Mouse (Mus musculus) C2C12 (cell line): ENCODE measurements around the gene Mpig6b. TPM values are rescaled to one million over a fixed set of nuclear protein-coding genes. Genes with fewer than 3 reads are reported as not detected.
A peak's percentile ranks its signal among the peaks of the same experiment; 100 is the strongest.

ENCODE experiments used
- H3K27me3 ChIP-seq: one replicate; pipeline ENCODE4 v1.6.1; 2011; ENCODE audit not compliant: control insufficient read depth, insufficient read depth, insufficient read length
- H3K36me3 ChIP-seq: one replicate; pipeline ENCODE4 v1.6.1; 2011; ENCODE audit not compliant: control insufficient read depth, insufficient read depth
- H3K4me3 ChIP-seq: one replicate; pipeline ENCODE4 v1.5.1; 2011; ENCODE audit warnings: mild to moderate bottlenecking, control low read depth; ENCODE audit not compliant: poor library complexity, insufficient read depth, severe bottlenecking
- H3K79me2 ChIP-seq: one replicate; pipeline ENCODE4 v1.6.1; 2011; ENCODE audit not compliant: control insufficient read depth, insufficient read depth
- H3K79me3 ChIP-seq: one replicate; pipeline ENCODE4 v1.6.1; 2011; ENCODE audit warnings: low read depth, control low read depth
- H3ac ChIP-seq: one replicate; pipeline ENCODE3; 2011; ENCODE audit warnings: low read depth; ENCODE audit not compliant: control insufficient read depth, insufficient read length
- CEBPB ChIP-seq: IDR thresholded peaks from one replicate; pipeline ENCODE4 v1.6.1; 2011; ENCODE audit warnings: low read depth, mild to moderate bottlenecking, control low read depth, moderate library complexity
- CTCF ChIP-seq: IDR thresholded peaks from one replicate; pipeline ENCODE4 v1.5.1; 2011; ENCODE audit not compliant: control insufficient read depth, insufficient read depth, insufficient read length
- FOSL1 ChIP-seq: IDR thresholded peaks from one replicate; pipeline ENCODE4 v1.8.0; 2011; ENCODE audit warnings: mild to moderate bottlenecking, low read length; ENCODE audit not compliant: poor library complexity, insufficient read depth, severe bottlenecking
- MAX ChIP-seq: IDR thresholded peaks from one replicate; pipeline ENCODE4 v1.6.1; 2011; ENCODE audit warnings: mild to moderate bottlenecking, control low read depth
- MYOD1 ChIP-seq: IDR thresholded peaks from one replicate; pipeline ENCODE4 v1.6.1; 2011; ENCODE audit warnings: low read depth; ENCODE audit not compliant: control insufficient read depth, insufficient read length
- MYOG ChIP-seq: IDR thresholded peaks from one replicate; pipeline ENCODE4 v1.6.1; 2011; ENCODE audit not compliant: control insufficient read depth, insufficient read length; ENCODE audit errors: extremely low read depth
- USF1 ChIP-seq: IDR thresholded peaks from one replicate; pipeline ENCODE4 v1.6.1; 2011; ENCODE audit warnings: low read depth, mild to moderate bottlenecking, control low read depth, moderate library complexity
- polyA plus RNA-seq: library from polyadenylated mRNA; unstranded; fragments of >200 nt; fragmentation: generic; extraction: Trizol; gene quantifications from one replicate; pipeline ENCODE4 v1.2.1, GENCODE M21; 2012; ENCODE audit warnings: missing spikeins

Gene Mpig6b
- polyA plus RNA-seq, 1 experiment, result 0.04 TPM

DNA sequence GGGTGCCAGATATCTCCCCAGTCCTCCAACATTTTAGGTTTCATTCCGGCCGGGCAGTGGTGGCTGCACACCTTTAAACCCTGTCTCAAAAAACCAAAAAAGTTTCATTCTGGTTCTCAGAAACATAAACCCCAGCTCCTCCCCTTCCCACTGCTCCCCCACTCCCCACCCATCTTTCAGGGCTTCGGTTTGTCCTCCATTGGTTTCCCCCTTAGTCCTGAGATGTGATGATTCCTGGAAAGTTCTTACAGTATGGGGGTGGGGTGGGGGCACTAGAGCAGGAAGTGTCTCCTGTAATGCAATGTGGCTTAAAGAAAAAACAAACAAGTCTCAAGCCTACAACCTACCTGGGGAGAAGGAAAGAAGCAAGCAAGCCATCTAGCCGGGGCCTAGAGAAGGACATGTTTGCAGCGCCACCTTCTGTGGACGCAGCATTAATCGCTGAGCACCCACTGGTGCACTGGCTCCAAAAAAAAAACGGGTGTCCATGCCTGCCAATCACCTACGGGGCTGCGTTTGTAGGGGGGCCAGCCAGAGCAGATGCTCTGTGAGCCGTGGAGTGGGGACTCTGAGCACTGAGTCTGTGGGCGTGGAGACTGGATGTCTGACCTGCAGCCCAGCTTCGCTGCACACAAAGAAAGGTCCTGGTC, 39.9 kb upstream of the Mpig6b start:
- H3K4me3 ChIP-seq, result no peak overlapping the region
- peak overlapping the region; percentile 40 for H3ac ChIP-seq
- no peaks in the 10 kb centered on the region for H3K79me2 ChIP-seq
- H3K36me3 ChIP-seq, result peaks cover 4% of the 10 kb centered on the region
- no peaks in the 10 kb centered on the region for H3K79me3 ChIP-seq
- H3K27me3 ChIP-seq, result no peaks in the 10 kb centered on the region
- TF ChIP-seq MAX (no peak), CTCF (peak; percentile 41), CEBPB (no peak), MYOD1 (no peak), MYOG (no peak), FOSL1 (no peak), USF1 (no peak)

DNA sequence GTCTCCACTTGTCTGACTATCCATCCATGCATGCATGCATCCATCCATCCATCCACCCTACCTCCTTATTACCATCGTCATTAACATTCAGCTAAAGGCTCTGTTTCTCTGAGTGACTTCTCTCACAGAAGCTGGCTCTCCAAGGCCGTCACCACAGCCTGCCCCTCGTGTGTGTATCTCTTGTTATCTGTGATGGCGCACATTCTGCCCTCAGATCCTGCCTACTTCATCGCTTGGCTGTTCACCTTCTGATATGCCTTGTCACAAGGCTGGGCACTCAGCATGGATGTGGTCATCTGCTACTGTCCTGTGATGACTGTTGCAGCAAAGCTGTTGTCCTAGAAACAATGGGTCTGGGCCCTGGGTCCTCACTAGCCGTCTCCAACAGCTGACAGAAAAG, 38.8 kb upstream of the Mpig6b start:
- Histone ChIP-seq H3K27me3 (no peaks in the 10 kb centered on the region), H3ac (no peak overlapping the region), H3K4me3 (no peak overlapping the region), H3K79me3 (no peaks in the 10 kb centered on the region), H3K36me3 (peaks cover 10% of the 10 kb centered on the region), H3K79me2 (no peaks in the 10 kb centered on the region)
- TF ChIP-seq CEBPB (no peak), MYOD1 (no peak), MAX (no peak), USF1 (no peak), CTCF (no peak), FOSL1 (no peak), MYOG (no peak)

DNA sequence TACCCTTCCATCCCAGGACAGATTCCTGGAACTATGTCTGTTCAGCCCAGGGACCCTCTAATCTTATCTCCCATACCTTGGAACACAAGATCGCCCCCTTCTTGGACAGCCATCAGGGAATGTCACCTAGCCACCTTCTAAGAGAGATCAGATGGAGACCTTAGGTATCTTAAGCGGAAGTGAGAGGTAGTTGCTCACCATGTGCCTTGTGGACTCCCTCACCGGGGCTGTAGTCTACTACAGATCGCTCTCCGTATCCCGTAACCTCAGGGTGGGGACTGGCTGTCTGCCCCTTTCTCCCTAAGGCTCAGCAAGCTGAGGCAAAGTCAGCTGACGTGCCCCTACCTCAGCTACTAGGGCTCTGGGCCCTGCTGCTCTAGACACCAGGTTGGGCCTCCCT, 38.1 kb upstream of the Mpig6b start:
- Histone ChIP-seq H3K79me3 (no peaks in the 10 kb centered on the region), H3ac (no peak overlapping the region), H3K4me3 (no peak overlapping the region), H3K27me3 (no peaks in the 10 kb centered on the region), H3K79me2 (no peaks in the 10 kb centered on the region), H3K36me3 (peaks cover 17% of the 10 kb centered on the region)
- TF ChIP-seq CTCF (no peak), MAX (no peak), USF1 (no peak)

DNA sequence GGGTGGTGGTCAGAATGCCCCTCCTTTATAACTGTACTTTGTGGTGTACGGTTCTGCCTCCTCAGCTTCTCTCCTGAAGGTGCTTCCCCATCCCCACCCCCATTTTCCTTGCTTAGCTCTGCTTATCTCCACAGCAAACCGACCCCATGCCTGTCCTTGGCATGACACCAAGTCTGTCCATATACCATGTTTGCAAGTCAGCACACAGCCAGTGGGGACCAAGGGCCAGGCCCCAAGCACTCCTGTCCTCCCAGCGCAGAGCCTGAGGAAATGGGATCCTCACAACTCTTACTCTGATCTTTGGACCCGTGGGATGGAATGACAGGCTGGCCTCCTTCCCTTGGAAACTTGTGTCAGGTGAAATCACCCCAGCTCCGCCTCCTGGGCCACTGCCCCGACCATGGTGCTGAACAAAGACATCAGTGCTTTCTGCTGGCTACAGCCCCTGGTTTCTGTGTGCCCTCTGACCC, 37.3 kb upstream of the Mpig6b start:
- peaks cover 17% of the 10 kb centered on the region for H3K36me3 ChIP-seq
- no peak for TF ChIP-seq USF1
- TF ChIP-seq MYOG, result no peak
- TF ChIP-seq CTCF, result no peak
- TF ChIP-seq MAX, result no peak
- TF ChIP-seq MYOD1, result no peak
- TF ChIP-seq CEBPB, result no peak
- no peak for TF ChIP-seq FOSL1
- no peaks in the 10 kb centered on the region for H3K79me3 ChIP-seq
- no peak overlapping the region for H3ac ChIP-seq
- H3K27me3 ChIP-seq, result no peaks in the 10 kb centered on the region
- no peak overlapping the region for H3K4me3 ChIP-seq
- no peaks in the 10 kb centered on the region for H3K79me2 ChIP-seq

GRCm38 (mm10) chr17:35102299-35102698, 36.3 kb upstream of the Mpig6b start:
- no peaks in the 10 kb centered on the region for H3K27me3 ChIP-seq
- no peak overlapping the region for H3K4me3 ChIP-seq
- TF ChIP-seq MAX (no peak), USF1 (no peak), MYOG (no peak), CTCF (no peak), FOSL1 (no peak), CEBPB (no peak), MYOD1 (no peak)
- H3ac ChIP-seq, result no peak overlapping the region
- no peaks in the 10 kb centered on the region for H3K79me3 ChIP-seq
- no peaks in the 10 kb centered on the region for H3K79me2 ChIP-seq
- peaks cover 17% of the 10 kb centered on the region for H3K36me3 ChIP-seq

- Histone ChIP-seq H3K36me3 (peaks cover 19% of the 10 kb centered on the region), H3K27me3 (no peaks in the 10 kb centered on the region), H3K79me3 (no peaks in the 10 kb centered on the region), H3K79me2 (no peaks in the 10 kb centered on the region), H3ac (no peak overlapping the region), H3K4me3 (no peak overlapping the region)
- TF ChIP-seq CEBPB (no peak), FOSL1 (no peak), MAX (no peak), MYOG (no peak), USF1 (no peak)
Measured at GRCm38 (mm10) chr17:35101161-35101560, 35.2 kb upstream of the Mpig6b start.
